Mouse (Mus musculus): Measurements from ENCODE around the gene Pradc1.

The Pradc1 gene

DNA sequence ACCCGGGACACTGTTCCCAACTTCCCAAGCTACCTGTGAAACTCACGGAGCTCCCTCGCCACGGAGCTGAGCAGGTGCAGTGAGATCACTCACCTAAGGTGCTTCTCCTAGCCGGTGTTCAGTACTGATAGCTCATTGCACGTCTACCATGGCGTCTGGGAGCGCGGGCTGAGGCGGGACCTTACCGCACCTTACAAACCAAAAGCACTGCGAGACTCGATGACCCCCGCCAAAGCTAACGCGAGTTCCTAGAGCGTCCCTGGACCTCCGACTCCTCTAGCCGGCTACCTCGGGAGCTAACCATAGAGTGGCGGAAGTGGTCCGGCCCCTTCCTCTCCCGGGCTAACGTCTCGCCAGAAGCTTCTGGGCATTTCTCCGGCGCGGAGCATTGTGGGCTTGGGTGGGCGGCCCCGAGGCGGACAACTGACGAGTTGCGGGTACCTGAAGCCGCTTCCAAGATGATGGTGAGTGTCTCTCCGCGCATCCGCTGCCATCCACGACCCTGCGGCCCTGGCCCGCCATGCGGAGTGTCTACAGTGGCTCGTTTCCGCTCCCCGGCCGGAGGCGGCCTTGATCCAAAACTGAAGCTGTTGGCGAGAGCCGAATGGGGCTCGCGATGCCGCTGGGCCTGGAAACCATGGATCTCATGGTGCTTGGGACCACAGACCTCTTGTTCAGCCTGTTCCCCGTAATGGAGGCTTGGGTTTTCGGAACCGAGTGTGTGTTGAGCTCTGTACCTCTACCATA lies at the start of gene Pradc1:
Gene Pradc1 (minus strand): TSS at position 307 of the 747 bp plus-strand sequence.
- DNase-seq (ENCODE audit: low spot score), result peak; percentile 96

DNA sequence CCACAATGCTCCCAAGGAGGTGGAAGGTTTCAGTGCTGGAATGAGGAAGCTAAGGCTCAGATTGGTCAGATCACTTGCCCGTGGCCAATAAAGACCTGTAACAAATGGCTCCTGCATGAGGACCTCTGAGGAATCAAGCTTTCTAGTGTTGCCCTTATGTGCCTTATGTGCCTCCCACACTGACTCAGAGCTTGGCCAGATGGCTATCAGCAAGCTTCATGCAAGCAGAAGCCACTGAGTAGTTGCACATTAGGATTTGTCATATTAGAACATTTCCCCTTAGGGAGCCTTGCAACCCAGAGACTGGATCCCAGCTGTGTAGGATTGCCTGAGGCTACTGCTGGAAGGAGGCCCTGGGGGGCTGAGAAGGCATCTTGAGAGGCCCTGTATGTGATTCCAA lies 48.6 kb upstream of the Pradc1 start:
- no peak for DNase-seq (ENCODE audit: low spot score)

DNA sequence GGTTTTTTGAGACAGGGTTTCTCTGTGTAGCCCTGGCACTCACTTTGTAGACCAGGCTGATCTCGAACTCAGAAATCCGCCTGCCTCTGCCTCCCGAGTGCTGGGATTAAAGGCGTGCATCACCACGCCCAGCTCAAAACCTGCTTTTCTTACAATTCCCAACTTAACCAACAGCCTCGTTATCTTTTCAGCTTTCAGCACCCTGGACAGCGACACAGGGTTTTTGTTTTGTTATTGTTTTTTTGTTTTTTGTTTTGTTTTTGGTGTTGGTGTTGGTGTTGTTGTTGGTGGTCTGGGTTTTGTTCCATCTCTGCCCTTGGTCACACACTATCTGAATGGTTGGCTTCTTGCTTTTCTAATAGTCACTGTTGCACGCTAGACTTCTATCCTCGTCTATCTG lies 46.4 kb upstream of the Pradc1 start:
- no peak for DNase-seq (ENCODE audit: low spot score)

DNA sequence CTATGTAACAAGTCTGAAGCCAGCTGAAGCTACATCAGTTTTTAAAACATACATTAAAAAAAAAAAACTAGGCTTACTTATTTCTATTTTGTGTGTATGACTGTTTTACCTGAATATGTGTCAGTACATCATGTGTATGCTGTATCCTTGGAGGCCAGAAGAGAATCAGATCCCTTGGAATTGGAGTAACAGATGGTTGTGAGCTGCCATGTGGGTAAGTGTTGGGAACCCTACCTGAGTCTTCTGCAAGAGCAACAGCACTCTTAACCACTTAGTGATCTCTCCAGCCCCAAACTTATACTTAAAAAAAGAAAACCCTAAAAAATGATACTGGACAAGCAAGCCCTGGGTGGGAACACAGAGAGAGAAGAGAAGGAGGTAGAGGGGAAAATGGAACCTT lies 45.2 kb upstream of the Pradc1 start:
- DNase-seq (ENCODE audit: low spot score), result no peak

DNA sequence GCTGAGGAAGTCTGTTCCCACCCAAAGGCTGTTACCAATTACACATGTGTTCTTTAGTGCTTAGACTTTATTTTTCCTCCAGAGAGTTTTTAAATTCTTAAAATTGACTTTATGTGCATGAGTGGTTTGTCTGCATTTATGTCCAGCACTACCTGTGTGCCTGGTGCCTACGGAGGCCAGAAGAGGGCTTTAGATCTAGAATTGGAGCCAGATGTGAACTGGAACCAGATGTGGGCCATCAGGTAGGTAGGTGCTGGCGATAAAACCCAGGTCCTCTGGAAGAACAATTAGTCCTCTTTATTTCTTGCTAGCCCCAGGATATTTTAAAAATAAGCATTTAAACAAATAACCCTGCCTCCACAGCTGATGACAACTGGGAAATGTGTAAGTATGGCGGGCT lies 39.8 kb upstream of the Pradc1 start:
- no peak for DNase-seq (ENCODE audit: low spot score)

DNA sequence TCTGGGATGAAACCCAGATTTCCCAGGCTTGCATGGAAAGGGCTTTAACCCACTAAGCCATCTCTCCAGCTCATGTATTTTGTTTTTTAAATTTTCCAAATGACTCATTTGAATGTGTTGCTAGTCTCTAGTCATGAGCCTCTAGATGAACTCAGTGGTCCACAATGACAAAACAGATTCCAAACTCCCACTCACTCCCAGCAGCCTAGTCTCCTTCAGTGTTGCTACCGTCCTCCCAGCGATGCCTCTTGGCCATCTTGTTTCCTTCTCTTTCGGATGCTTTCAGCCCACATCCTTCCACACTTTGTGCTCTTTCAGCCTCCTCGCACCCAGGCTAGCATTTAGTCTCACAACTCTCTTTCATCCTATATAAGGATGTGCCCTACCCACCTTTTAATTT lies 38.5 kb upstream of the Pradc1 start:
- no peak for DNase-seq (ENCODE audit: low spot score)

DNA sequence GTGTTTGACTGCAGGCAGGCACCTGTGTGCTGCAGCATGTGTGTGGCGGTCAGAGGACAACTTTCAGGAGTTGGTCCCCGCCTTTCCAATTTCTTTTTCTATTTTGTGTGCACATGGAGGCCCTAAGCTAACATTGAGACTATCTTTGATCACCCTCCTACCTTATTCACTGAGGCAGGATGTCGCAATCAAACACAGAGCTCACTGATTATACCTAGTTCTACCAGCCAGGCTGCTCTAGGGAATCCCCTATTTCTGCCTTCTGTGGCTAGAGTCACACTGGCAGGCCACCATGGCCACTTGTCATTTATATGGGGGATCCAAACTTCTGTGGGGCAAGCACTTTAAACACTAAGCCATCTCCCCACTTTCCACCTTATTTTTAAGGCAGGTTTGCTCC lies 37.9 kb upstream of the Pradc1 start:
- DNase-seq (ENCODE audit: low spot score), result no peak

DNA sequence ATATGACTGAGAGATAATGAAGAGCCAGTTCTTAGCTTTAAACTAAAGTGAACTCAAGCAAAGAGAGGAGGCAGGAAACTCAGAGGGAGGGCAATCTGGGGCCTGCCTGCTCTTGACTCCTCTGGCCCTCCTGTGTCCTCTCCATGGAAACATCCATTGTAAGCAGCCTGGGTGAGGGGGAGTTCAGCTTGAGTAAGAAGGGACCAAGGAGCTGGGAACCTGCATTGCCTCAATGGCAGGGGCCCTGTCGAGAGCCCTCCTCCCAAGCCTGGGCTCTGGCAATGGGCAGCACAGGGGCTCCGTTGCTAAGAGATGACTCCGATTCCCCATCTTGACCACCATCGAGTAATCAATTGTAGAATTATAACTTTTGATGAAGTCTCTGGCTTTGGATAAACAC lies 36.7 kb upstream of the Pradc1 start:
- DNase-seq (ENCODE audit: low spot score), result no peak

DNA sequence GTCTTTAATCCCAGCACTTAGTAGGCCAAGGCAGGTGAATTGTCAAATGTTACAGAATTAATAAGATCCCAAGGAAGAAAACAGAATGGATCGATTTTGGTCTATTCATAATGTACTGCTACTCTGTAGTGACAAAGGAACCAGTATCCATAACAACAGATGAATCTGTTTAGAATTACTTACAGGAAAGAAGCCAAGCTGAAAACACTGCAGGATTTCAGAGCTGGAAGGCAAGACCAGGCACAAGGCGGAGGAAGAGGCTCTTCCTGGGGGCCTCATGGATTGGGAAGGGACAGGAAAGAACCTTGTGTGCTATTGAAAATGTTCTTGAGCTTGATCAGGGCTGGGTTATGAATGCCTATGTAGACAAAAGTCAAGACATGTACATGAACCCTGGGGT lies 34.0 kb upstream of the Pradc1 start:
- no peak for DNase-seq (ENCODE audit: low spot score)

DNA sequence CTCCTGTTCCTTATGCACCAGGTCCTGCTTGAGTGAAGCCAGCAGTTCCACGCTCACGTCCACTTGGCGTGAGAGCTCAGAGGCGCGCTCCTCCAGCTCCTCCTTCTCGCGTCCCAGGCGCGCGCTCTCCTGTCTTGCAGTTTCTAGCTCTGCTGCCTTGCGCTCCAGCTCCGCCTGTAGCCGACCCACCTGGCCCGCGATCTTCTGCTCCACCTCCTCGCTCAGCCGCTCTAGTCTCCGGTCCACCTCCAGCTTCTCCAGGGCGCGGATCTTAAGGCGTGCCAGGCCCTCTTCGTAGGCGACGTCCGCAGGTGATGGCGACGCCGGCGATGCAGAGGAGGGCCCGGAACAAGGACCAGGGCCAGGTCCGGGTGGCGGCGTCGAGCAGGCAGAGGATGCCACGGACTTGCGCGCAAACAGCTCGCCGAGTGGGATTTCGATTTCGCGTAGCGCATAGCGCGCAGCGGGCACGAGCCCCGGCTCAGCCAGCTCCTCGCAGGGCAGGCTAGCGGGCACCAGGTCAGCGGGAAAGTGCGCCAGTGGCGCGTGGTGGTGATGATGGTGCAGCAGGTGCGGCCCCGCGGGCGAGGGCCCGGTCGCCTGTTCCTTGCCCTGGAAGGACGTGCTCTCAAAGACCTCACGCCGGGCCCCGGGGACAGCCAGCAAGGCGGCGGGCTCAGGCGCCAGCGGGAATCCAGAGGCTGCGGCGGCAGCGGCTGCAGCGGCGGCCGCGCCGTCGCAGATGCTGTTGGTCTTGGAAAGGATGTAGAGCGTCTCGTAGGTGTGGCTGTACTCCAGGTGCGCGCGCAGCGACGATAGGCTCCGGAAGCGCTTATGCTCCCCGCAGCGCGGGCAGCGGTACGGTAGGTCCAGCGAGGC lies 32.3 kb upstream of the Pradc1 start:
- no peak for DNase-seq (ENCODE audit: low spot score)

DNA sequence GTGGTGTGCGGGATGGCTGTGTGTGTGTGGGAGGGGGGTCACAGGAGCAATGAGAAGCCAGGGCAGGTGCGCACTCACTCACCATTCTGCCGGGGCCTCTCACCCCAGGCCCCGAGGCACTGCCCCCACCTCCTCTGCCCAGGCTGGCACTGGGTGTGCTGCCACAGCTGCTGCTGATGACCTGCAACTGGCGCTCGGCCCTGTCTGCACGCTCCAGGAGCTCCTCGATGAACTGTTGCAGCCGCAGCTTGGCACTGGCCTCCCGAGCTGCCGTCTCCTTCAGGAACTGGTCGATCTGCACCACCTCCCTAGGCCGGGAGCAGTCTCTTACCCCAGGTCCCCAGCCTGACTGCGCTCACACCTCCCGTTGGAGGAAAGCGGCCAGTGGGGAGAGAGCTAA lies 28.9 kb upstream of the Pradc1 start:
- DNase-seq (ENCODE audit: low spot score), result no peak

DNA sequence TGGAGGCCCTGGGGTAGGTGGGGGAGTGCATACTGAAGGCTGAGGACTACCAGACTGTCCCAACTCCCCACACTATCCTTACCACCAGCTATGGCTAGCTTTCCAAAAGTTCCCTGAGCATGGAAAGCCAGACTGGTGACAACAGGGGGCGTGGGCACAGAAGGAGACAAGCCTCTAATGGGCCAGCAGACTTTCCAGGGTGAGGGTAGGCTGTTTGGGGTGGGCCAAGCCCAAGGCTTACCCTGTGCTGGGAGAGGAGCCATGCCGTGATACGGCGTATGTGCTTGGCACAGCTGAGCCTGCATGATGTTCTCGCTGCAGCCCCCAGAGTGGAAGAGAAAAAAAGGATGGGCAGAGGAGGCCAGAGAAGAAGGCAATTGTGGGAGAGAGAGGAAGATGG lies 28.2 kb upstream of the Pradc1 start:
- DNase-seq (ENCODE audit: low spot score), result no peak

DNA sequence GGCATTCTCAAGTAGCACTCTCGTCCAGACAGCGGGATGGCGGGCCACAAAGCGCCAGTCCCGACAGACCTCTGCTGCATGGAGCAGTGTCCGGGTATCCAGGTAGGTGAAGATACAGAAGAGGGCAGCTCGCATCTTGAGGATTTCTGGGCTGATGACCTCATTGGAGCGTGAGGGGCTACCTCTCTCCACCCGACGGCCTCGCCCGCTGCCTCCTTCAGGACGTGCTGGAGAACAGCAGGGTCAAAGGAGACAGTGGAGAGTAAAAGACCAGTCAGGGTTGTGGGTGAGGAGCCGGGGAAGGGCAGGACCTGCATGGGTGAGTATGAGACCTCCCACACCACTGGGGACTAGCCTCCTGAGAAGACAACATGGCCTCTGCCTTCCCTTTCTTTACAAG lies 26.6 kb upstream of the Pradc1 start:
- no peak for DNase-seq (ENCODE audit: low spot score)

DNA sequence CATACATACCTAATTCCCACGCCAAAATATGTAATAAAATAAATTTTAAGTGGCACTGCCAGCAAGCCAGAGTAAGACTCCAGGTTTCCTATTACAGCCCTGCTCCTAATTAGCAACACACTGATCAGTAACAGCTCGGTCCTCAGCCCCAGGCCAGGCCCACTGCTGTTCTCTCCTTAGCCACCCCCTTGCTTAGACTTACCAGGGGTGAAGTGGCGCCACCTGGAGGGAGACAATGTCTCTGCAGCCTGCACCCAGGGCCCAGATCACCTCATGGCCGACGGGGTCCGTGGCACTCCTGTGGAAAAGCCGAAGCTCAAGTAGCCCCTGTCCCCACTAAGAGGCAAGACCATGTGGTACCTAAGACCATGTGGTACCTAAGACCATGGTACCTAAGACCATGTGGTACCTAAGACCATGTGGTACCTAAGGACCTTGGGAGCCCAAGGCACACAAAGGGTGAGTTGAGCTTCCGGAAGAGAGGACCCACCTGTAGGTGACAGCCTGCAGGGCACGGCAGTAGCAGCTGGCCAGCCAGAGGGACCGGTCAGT lies 25.7 kb upstream of the Pradc1 start:
- no peak for DNase-seq (ENCODE audit: low spot score)

DNA sequence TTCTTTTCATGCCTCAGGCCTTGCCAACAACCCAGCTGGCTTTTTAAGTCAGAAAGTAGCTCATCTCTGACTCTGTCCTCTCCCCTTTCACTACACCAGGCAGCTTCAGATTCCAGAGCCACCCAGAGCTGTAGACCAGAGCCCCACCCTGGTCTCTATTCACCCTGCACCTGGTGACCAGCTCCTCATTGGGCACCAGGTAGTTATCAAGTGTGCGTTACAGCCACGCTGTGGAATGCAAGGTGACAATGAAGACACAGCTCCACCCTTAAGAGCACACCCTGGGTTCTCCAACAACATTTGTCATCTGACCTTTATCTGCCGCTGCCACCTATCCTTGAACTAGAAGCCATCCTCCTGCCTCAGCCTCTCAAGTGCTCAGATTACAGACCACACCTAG lies 23.8 kb upstream of the Pradc1 start:
- DNase-seq (ENCODE audit: low spot score), result no peak

DNA sequence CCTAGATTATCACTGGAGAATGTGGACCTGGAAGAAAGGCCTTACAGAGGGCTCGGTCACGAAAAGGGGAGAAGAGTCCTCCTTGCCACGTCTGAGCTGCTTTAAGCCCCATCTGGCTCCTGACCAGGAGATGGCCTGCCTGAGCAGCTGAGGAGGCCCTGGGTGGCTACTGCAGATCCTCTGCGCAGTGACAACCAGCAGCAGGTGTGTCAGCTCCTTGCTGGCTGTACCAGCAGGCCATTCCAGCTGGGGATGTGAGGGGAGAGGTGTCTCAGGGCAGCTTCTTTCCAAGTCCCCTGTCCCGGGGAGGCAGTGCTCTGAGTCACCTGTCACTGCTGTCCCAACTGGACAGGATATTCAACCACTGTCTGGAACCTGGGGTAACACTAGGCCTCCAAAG lies 20.8 kb upstream of the Pradc1 start:
- no peak for DNase-seq (ENCODE audit: low spot score)

DNA sequence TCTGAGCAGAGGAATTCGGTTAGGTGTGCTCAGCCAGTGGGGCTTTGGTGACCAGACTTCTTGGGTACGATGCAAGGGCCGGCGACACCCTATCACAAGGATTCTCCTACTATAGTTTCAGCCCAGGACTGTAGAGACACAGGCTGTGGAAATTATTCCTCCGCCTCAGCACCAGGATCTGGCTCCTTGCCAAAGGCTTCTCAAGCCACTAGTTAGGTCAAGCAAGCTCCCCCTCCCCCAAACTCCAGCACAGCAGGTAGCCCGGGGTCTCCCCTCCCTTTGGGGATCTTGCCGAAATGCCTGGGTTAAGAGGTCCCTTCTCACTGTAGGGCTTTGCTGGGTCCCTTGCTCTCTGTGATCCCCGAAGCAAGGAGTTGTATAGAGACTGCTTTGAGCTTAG lies 20.2 kb upstream of the Pradc1 start:
- no peak for DNase-seq (ENCODE audit: low spot score)

DNA sequence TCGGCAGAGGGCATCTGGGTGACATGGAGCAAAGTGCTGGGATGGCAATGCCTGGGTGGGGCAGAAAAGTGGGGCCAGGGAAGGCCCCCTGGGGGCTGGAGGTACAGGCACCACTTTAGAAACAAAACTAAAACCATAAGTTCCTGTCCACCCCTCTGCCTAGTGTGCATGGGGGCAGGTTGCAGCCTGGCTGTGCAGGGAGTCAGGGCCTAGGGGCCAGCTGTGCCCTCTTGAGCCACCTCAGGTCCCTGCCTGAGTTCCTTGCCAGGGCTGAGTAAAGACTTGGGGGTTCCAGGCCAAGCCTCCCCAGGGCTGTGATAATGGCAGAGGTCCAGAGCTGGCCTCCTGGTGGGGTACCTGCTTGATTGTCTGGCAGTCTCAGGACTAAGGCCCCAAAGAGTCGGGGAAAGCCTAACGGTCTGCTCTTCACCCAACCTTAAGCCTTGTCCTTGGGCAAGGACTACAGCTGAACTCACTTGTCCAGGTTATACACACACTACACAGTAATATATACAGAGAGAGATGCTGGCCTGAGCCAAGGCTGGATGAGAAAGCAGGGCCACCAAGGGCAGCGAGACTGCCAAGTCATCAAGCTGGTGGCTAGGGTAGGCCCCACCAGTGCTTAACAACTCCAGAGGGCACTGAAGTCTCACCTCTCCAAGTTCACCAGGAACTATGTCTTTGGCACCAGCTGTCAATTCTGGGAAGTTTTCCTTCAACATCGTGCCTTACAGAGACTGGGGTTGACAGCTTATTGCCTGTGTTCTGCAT lies 18.1 kb upstream of the Pradc1 start:
- DNase-seq (ENCODE audit: low spot score), result no peak

DNA sequence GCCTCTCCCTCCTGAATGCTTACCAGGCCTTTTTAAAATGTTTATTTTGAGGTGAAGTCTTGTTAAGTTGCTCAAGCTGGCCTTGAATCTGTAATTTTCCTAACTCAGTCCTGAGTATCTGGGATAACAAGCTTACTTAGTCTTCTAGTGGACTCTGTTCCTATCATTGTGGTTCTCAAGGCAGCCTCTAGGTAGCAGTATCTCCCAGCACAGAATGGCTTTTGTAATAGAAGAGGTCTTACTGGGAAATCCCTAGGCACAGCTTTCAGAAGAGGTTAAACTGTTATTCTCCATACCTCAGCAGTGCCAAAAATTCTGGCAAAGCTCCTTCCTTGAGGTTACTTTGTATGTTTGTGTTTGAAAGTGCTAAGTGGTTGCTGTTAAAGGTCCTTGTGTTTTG lies 13.6 kb upstream of the Pradc1 start:
- no peak for DNase-seq (ENCODE audit: low spot score)

DNA sequence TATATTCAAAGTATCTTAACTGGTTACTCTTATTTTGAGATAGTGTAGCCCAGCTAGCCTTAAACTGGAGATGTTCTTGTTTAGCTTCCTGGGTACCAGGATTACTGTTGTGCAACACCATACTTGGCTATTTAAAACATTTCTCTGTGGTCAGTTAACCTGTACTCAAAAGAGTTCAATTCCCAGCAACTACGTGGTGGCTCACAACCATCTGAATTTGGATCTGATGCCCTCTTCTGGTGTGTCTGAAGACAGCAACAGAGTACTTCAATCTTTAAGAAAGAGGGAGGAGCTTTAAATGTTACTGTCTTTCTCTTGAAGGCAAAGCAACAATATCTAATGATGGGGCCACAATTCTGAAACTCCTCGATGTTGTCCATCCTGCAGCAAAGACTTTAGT lies 7.9 kb upstream of the Pradc1 start:
- no peak for DNase-seq (ENCODE audit: low spot score)

DNA sequence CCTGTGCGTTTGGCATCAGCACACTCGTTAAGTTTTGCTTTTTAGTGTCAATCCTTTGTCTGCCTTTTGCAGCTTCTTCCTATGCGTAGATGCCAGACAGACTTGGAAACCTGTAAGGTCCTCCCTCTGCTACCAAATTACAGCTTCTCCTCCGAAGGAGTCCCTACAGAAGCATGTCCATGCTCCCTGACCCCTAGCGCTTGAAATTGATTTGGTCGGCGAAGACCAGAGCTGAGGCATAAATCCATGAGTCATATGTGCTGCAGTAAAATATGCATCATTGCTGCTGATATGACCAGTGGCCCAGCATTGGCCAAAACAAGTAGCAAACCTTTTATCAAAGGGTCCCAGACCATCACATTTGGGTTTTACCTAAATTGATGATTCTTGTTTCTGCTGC lies 1.0 kb upstream of the Pradc1 start:
- no peak for DNase-seq (ENCODE audit: low spot score)

DNA sequence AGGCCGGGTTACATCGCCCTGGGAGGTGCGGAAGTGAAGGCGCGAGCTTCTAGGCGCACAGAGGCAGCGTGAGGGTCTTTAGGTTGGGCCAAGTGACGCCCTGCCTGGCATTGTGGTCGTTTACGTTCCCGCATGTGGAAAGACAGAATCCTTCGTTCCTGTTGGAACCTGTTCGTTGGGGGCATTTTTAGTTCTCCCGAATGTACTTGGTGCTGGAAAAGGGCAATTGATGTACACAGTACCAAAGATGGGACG lies 568 bp upstream of the Pradc1 start:
- DNase-seq (ENCODE audit: low spot score), result no peak
